Mouse (Mus musculus): ENCODE measurements around the gene Tmem150c.

DNA sequence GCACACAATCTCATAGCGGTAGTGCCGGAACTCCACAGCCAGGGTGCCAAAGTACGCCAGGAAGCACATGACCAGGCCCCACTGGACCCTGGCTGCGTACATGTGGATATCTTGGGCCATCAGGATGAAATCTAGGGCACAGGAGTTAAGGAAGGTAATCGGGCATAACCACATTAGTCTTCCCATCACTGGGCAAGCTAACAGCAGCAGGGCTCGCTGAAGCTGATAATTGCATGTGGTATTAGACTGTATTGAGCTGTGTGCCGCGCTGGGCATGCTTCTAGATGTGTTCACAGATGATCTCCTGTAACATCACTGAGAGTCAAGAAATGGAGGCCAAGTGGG, 79.7 kb downstream of the Tmem150c start:
- no peak for TF ChIP-seq GATA1 (IDR thresholded peaks at IDR 0.05; ENCODE audit: low read length)
- TF ChIP-seq TAL1 (IDR thresholded peaks at IDR 0.05; ENCODE audit: low read length) = no peak
